Mouse (Mus musculus): ENCODE data around the gene Olfr1055. TPM values are rescaled to one million over a fixed set of nuclear protein-coding genes. Genes with fewer than 3 reads are reported as not detected.
"Not testable (repeated sequence)": the region's sequence is repeated elsewhere in the genome, so short reads cannot be mapped to it uniquely, and the experiment has no call there.

The Olfr1055 gene
- not detected in 2 replicates for polyA plus RNA-seq (2012; rRNA removed)

DNA sequence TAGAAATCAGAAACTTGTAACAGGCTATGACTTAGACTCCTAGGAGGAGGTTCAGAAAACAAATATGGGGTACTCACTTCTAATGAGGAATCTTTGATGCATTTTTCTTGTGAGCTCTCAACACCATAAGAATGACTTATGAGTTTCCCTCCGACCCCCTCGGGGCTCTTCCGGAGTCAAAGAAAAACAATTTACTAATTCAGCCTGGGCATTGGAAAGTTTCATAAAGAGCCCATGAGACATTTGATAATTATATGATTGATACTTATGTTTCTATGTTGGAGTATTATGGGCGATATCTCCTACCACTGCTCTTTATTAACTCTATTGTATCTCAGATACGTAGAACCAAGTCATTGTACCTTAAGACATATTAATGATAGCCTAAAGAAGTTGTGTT is at the start of gene Olfr1055:
TSS of gene Olfr1055 (minus strand) at position 101 of the 400 bp plus-strand sequence.
- no peak for DNase-seq (ENCODE audit: low read depth)
- TF ChIP-seq CTCF (IDR thresholded peaks at IDR 0.05; ENCODE audit: borderline replicate concordance, extremely low read depth, insufficient read depth, insufficient read length): no peak

DNA sequence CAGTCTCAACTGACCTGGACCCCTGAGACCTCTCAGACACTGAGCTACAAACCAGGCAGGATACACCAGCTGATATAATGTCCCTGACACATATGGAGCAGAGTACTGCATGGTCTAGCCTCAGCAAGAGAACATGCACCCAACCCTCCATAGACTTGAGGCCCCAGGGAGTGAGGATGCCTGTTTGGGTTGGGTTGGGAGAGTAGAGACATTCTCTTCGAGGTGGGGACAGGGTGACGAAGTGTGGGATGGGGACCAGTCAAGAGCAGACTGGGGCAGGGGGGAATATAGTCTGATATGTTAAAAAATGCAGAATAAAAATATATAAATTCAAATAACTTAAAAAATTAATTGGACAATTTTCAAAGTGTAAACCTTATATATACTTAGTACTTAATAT is 45.0 kb upstream of the Olfr1055 start:
- no peak for TF ChIP-seq CTCF (IDR thresholded peaks at IDR 0.05; ENCODE audit: borderline replicate concordance, extremely low read depth, insufficient read depth, insufficient read length)
- no peak for TF ChIP-seq POLR2A (IDR thresholded peaks at IDR 0.05; ENCODE audit: borderline replicate concordance, extremely low read depth, insufficient read depth, insufficient read length, poor library complexity, severe bottlenecking)

DNA sequence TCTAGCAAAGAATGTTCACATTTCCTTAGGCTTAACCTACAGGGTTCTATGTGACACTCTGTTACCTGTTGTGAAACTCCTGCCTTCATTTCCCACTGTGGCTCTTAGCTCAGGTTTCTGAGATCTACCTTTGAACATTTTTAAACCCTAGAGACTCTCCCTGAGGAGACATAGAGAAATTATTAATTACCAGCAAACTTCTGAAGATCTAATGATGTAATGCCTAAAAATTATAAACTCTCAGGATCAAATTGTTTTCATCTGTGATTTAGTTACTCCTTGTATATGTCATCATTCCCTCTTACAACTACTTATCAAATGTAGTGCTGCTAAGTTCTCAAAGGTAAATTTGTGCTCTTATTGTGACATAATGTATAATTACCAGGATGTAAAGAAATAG is 38.4 kb upstream of the Olfr1055 start, which contains the start of gene Olfr1058:
TSS of gene Olfr1058 (minus strand) at position 101 of the 400 bp plus-strand sequence.
- not testable (repeated sequence) for DNase-seq (ENCODE audit: low read depth)

More for the DNA sequence above, 45.0 kb upstream of the Olfr1055 start:
- no peak for DNase-seq (ENCODE audit: low read depth)

DNA sequence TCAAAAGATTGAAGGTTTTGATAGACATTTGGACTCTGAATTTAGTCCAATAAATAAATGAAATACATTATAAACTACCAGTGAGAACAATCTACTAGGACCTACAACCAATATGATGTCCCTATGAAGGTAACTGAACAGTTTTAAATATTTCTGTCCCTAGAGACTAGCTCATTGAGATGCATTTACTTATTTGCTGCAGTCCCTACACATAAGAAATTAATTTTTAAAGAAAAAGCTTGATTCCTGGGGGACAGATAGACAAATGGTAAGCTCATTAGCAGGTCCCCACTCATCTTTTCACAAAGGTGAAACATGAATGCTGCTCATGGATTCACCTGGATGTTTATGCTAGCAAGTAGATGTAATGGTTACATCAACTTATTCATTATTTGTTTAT is 28.2 kb upstream of the Olfr1055 start, which contains the start of gene Olfr1057:
TSS of gene Olfr1057 (minus strand) at position 101 of the 400 bp plus-strand sequence.
- no peak for DNase-seq (ENCODE audit: low read depth)
- TF ChIP-seq POLR2A (IDR thresholded peaks at IDR 0.05; ENCODE audit: borderline replicate concordance, extremely low read depth, insufficient read depth, insufficient read length, poor library complexity, severe bottlenecking) (no peak), CTCF (IDR thresholded peaks at IDR 0.05; ENCODE audit: borderline replicate concordance, extremely low read depth, insufficient read depth, insufficient read length) (no peak)

DNA sequence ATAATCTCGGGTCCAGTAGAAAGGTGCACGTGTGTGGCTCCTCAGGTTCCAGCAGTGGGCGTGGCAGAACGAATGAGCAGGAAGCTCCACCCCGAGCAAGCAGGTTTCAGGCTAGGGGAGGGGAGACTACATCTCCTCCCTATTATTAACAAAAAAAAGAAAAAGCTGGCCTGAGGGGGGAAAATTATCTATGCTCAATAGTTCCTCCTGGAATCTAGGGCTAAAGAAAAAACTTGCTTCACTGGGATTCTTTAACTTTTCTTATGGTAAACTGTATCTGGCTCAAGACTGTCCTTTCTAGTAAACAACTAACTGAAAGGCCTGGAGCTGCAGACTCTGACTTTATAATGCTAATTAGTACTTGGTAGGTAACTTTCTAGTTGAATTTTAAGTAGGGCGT is 16.3 kb upstream of the Olfr1055 start:
- not testable (repeated sequence) for DNase-seq (ENCODE audit: low read depth)

DNA sequence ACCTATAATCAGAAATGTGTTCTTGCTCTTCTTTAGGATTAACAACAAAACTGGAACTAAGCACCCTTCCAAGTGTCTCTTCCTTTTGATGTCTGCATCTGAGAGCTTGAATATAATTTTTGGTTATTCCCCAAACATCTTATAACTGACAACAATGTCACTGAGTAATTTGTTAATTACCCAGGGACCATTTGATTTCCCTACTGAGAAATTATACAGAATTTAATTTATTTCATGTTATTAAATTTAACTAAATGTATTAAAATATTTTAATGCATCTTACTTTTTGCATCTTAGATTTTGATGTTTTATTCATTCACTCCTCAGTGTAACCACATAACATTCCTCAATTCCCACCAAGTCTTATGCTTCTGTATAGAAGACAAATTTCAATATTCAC is 12.3 kb upstream of the Olfr1055 start, which contains the start of gene Olfr1056:
TSS of gene Olfr1056 (minus strand) at position 101 of the 400 bp plus-strand sequence.
- no peak for DNase-seq (ENCODE audit: low read depth)
- TF ChIP-seq POLR2A (IDR thresholded peaks at IDR 0.05; ENCODE audit: borderline replicate concordance, extremely low read depth, insufficient read depth, insufficient read length, poor library complexity, severe bottlenecking): no peak
- TF ChIP-seq CTCF (IDR thresholded peaks at IDR 0.05; ENCODE audit: borderline replicate concordance, extremely low read depth, insufficient read depth, insufficient read length): no peak

DNA sequence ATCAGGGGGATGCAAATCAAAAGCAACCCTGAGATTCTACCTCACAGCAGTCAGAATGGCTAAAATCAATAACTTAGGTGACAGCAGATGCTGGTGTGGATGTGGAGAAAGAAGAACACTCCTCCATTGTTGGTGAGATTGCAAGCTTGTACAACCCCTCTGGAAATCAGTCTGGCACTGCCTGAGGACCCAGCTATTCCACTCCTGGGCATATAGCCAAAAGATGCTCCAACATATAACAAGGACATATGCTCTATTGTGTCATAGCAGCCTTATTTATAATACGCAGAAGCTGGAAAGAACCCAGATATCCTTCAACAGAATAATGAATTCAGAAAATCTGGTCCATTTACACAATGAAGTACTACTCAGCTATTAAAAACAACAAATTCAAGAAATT is 1.7 kb upstream of the Olfr1055 start:
- peak; percentile 32 for DNase-seq (ENCODE audit: low read depth)

DNA sequence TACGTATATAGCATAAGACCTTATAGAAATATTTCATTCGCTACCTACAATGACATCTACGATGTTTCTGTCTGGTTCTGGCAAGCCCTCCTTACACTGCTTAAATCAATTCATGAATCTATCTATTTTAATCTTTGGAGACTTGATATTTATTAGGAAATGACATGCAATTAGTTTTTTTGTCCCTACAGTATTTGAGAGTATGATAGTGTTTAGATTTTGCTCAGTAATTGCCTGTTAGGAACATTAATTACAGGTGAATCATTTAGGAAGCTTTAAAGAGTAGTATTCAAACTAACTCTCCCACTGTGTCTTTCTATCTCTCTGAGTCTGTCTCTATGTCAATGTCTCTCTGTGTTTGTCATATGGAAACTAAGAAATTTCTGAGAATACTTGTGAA is 14.8 kb downstream of the Olfr1055 start, which contains the start of gene Olfr1054:
TSS of gene Olfr1054 (minus strand) at position 101 of the 400 bp plus-strand sequence.
- no peak for TF ChIP-seq POLR2A (IDR thresholded peaks at IDR 0.05; ENCODE audit: borderline replicate concordance, extremely low read depth, insufficient read depth, insufficient read length, poor library complexity, severe bottlenecking)
- TF ChIP-seq CTCF (IDR thresholded peaks at IDR 0.05; ENCODE audit: borderline replicate concordance, extremely low read depth, insufficient read depth, insufficient read length): no peak
- DNase-seq (ENCODE audit: low read depth): no peak

DNA sequence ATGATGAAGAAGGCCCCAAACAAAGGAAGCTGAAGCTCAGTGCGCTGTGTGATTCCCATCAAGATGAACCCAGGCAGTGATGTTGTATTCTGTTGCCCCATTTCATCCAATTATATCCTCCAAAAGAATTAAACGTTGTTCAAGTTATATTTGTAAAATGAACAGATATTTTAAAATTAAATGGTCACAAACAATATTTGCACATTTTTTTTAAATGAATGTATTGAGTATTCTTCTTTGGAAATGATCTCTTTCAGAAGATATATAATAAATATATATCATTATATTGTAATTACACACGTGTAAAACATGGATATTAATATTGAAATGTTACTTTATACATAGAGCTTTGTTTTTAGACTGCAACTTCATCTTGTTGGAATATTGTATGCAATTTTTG is 34.9 kb downstream of the Olfr1055 start, which contains the start of gene Olfr1053:
TSS of gene Olfr1053 (minus strand) at position 101 of the 400 bp plus-strand sequence.
- no peak for DNase-seq (ENCODE audit: low read depth)
- no peak for TF ChIP-seq POLR2A (IDR thresholded peaks at IDR 0.05; ENCODE audit: borderline replicate concordance, extremely low read depth, insufficient read depth, insufficient read length, poor library complexity, severe bottlenecking)
- TF ChIP-seq CTCF (IDR thresholded peaks at IDR 0.05; ENCODE audit: borderline replicate concordance, extremely low read depth, insufficient read depth, insufficient read length): no peak

Other genes starting within 250 kb of the Olfr1055 start
- gene Olfr1039, start 214.4 kb downstream of the Olfr1055 start, polyA plus RNA-seq (2012; rRNA removed): not detected in 2 replicates
- not detected in 2 replicates for gene Olfr1040, start 203.6 kb downstream of the Olfr1055 start, polyA plus RNA-seq (2012; rRNA removed)
- not detected in 2 replicates for gene Olfr1042, start 188.4 kb downstream of the Olfr1055 start, polyA plus RNA-seq (2012; rRNA removed)
- not detected in 2 replicates for gene Olfr1043, start 182.8 kb downstream of the Olfr1055 start, polyA plus RNA-seq (2012; rRNA removed)
- gene Olfr1044, start 172.5 kb downstream of the Olfr1055 start, polyA plus RNA-seq (2012; rRNA removed): not detected in 2 replicates
- gene Olfr52, start 164.6 kb downstream of the Olfr1055 start, polyA plus RNA-seq (2012; rRNA removed): not detected in 2 replicates
- gene Olfr1045, start 147.3 kb downstream of the Olfr1055 start, polyA plus RNA-seq (2012; rRNA removed): not detected in 2 replicates
- not detected in 2 replicates for gene Olfr1046, start 131.0 kb downstream of the Olfr1055 start, polyA plus RNA-seq (2012; rRNA removed)
- not detected in 2 replicates for gene Olfr1047, start 118.9 kb downstream of the Olfr1055 start, polyA plus RNA-seq (2012; rRNA removed)
- gene Olfr1048, start 110.0 kb downstream of the Olfr1055 start, polyA plus RNA-seq (2012; rRNA removed): not detected in 2 replicates
- gene Olfr1049, start 92.0 kb downstream of the Olfr1055 start, polyA plus RNA-seq (2012; rRNA removed): not detected in 2 replicates
- not detected in 2 replicates for gene Olfr1051, start 71.2 kb downstream of the Olfr1055 start, polyA plus RNA-seq (2012; rRNA removed)
- not detected in 2 replicates for gene Olfr1052, start 57.8 kb downstream of the Olfr1055 start, polyA plus RNA-seq (2012; rRNA removed)
- gene Olfr1053, start 35.0 kb downstream of the Olfr1055 start, polyA plus RNA-seq (2012; rRNA removed): not detected in 2 replicates
- gene Olfr1054, start 14.9 kb downstream of the Olfr1055 start, polyA plus RNA-seq (2012; rRNA removed): not detected in 2 replicates
- gene Olfr1056, start 12.2 kb upstream of the Olfr1055 start, polyA plus RNA-seq (2012; rRNA removed): not detected in 2 replicates
- not detected in 2 replicates for gene Olfr1057, start 28.1 kb upstream of the Olfr1055 start, polyA plus RNA-seq (2012; rRNA removed)
- not detected in 2 replicates for gene Olfr1058, start 38.3 kb upstream of the Olfr1055 start, polyA plus RNA-seq (2012; rRNA removed)
- not detected in 2 replicates for gene Olfr1061, start 63.8 kb upstream of the Olfr1055 start, polyA plus RNA-seq (2012; rRNA removed)
- gene Olfr1062, start 76.5 kb upstream of the Olfr1055 start, polyA plus RNA-seq (2012; rRNA removed): not detected in 2 replicates
- not detected in 2 replicates for gene Olfr1065, start 100.3 kb upstream of the Olfr1055 start, polyA plus RNA-seq (2012; rRNA removed)
- not detected in 2 replicates for gene Olfr1066, start 106.0 kb upstream of the Olfr1055 start, polyA plus RNA-seq (2012; rRNA removed)
- gene Olfr228, start 137.1 kb upstream of the Olfr1055 start, polyA plus RNA-seq (2012; rRNA removed): not detected in 2 replicates
- gene Olfr1076, start 158.2 kb upstream of the Olfr1055 start, polyA plus RNA-seq (2012; rRNA removed): not detected in 2 replicates
- gene Olfr1079, start 192.2 kb upstream of the Olfr1055 start, polyA plus RNA-seq (2012; rRNA removed): not detected in 2 replicates
- not detected in 2 replicates for gene Olfr1080, start 208.0 kb upstream of the Olfr1055 start, polyA plus RNA-seq (2012; rRNA removed)
- not detected in 2 replicates for gene Olfr1082, start 248.7 kb upstream of the Olfr1055 start, polyA plus RNA-seq (2012; rRNA removed)